Mouse (Mus musculus) embryonic facial prominence, embryonic 12.5 days (tissue): ENCODE data around the gene Zic4. TPM values are rescaled to one million over a fixed set of nuclear protein-coding genes. Genes with fewer than 3 reads are reported as not detected.

Experiments used
- ATAC-seq: fragments of 200-750 bp; cut with Nextera tagmentation; 2 replicates; pipeline ENCODE4 v1.8.0; 2017; ENCODE audit not compliant: insufficient number of reproducible peaks, insufficient read depth, low FRiP score, low TSS enrichment
- H3K27ac ChIP-seq: fragments of 300-500 bp; sonication (generic); 2 replicates; pipeline ENCODE4 v1.5.1; 2016; ENCODE audit warnings: mild to moderate bottlenecking
- H3K27me3 ChIP-seq: fragments of 300-500 bp; sonication (generic); 2 replicates; pipeline ENCODE4 v1.6.1; 2016; ENCODE audit warnings: mild to moderate bottlenecking, moderate library complexity
- H3K36me3 ChIP-seq: fragments of 300-500 bp; sonication (generic); 2 replicates; pipeline ENCODE4 v1.6.1; 2016; ENCODE audit warnings: mild to moderate bottlenecking
- H3K4me1 ChIP-seq: fragments of 300-500 bp; sonication (generic); 2 replicates; pipeline ENCODE4 v1.6.1; 2016
- H3K4me2 ChIP-seq: fragments of 300-500 bp; sonication (generic); replicated peaks from 2 replicates; pipeline ENCODE4 v1.6.1; 2016; ENCODE audit warnings: mild to moderate bottlenecking, moderate library complexity
- H3K4me3 ChIP-seq: fragments of 300-500 bp; sonication (generic); 2 replicates; pipeline ENCODE4 v1.5.1; 2016; ENCODE audit warnings: mild to moderate bottlenecking
- H3K9ac ChIP-seq: fragments of 300-500 bp; sonication (generic); 2 replicates; pipeline ENCODE4 v1.6.1; 2016; ENCODE audit warnings: mild to moderate bottlenecking, moderate library complexity
- H3K9me3 ChIP-seq: fragments of 300-500 bp; sonication (generic); 2 replicates; pipeline ENCODE4 v1.6.1; 2016; ENCODE audit warnings: mild to moderate bottlenecking, moderate library complexity
- WGBS: fragments of 180-500 bp; shearing (Covaris S2); methylation state at CpG from one replicate; pipeline ENCODE4 v1.1.7; 2016; 5-methylcytosine and 5-hydroxymethylcytosine counted together
- polyA plus RNA-seq: library from polyadenylated mRNA; unstranded; fragments of >200 nt; fragmentation: Nextera tagmentation; extraction: Ambion mirVana; gene quantifications from 2 replicates; pipeline ENCODE4 v1.2.1, GENCODE M21; 2016

The Zic4 gene
- polyA plus RNA-seq, 1 experiment from 2014 or later = 5.6 TPM

- H3K4me2 ChIP-seq = peak overlapping the region; percentile 31
- 0% methylated on average over 42 of the region's 42 CpGs for WGBS
- no peak for ATAC-seq
- 0 out of 2 replicates have a peak, but pooled peaks cover 9% of the 10 kb centered on the region for H3K4me1 ChIP-seq
- no peaks in the 10 kb centered on the region for H3K36me3 ChIP-seq
- peak overlapping the region; percentile 34 for H3K4me3 ChIP-seq
- no peaks in the 10 kb centered on the region for H3K9me3 ChIP-seq
- H3K9ac ChIP-seq = peak overlapping the region; percentile 41; the same call in 1 of the 2 replicates
- H3K27ac ChIP-seq = peak overlapping the region; percentile 67
- H3K27me3 ChIP-seq = peaks cover 77% of the 10 kb centered on the region
Observed at GRCm38 (mm10) chr9:91364971-91365501, 2.8 kb downstream of the Zic4 start.

- H3K9me3 ChIP-seq = no peaks in the 10 kb centered on the region
- peaks cover 84% of the 10 kb centered on the region for H3K27me3 ChIP-seq
- 0 out of 2 replicates have a peak, but pooled peaks cover 9% of the 10 kb centered on the region for H3K4me1 ChIP-seq
- peak within 1 kb of the TSS; percentile 34 for H3K4me3 ChIP-seq
- WGBS = 2% methylated on average over 29 of the region's 33 CpGs
- H3K4me2 ChIP-seq = peak within 1 kb of the TSS; percentile 31
- H3K9ac ChIP-seq = peak within 1 kb of the TSS; percentile 41; the same call in 1 of the 2 replicates
- H3K36me3 ChIP-seq = no peaks in the 10 kb centered on the region
- ATAC-seq = no peak
- H3K27ac ChIP-seq = peak within 1 kb of the TSS; percentile 67
Observed at GRCm38 (mm10) chr9:91365664-91366063, 3.5 kb downstream of the Zic4 start, which contains the start of gene Zic1. Gene Zic1 (minus strand): TSS chr9:91365810.

GRCm38 (mm10) chr9:91366226-91366998, 4.2 kb downstream of the Zic4 start:
- no peak overlapping the region for H3K27ac ChIP-seq
- H3K27me3 ChIP-seq = peaks cover 90% of the 10 kb centered on the region
- H3K4me3 ChIP-seq = no peak overlapping the region
- no peak for ATAC-seq
- H3K4me2 ChIP-seq = 0 out of 2 replicates have a peak overlapping the region, but pooled peaks have one; percentile 31
- H3K9me3 ChIP-seq = no peaks in the 10 kb centered on the region
- H3K4me1 ChIP-seq = 0 out of 2 replicates have a peak, but pooled peaks cover 9% of the 10 kb centered on the region
- H3K36me3 ChIP-seq = no peaks in the 10 kb centered on the region
- under 1% methylated on average over 17 of the region's 18 CpGs for WGBS
- no peak overlapping the region for H3K9ac ChIP-seq

GRCm38 (mm10) chr9:91366999-91367811, 5.0 kb downstream of the Zic4 start:
- Histone ChIP-seq H3K4me1 (0 out of 2 replicates have a peak, but pooled peaks cover 8% of the 10 kb centered on the region), H3K27ac (no peak overlapping the region), H3K9ac (no peak overlapping the region), H3K9me3 (no peaks in the 10 kb centered on the region), H3K27me3 (peaks cover 90% of the 10 kb centered on the region), H3K36me3 (no peaks in the 10 kb centered on the region), H3K4me3 (no peak overlapping the region), H3K4me2 (no peak overlapping the region)
- no peak for ATAC-seq
- WGBS = 1% methylated on average over 30 of the region's 30 CpGs

- ATAC-seq = no peak
- Histone ChIP-seq H3K4me2 (no peak overlapping the region), H3K4me3 (no peak overlapping the region), H3K9me3 (no peaks in the 10 kb centered on the region), H3K27ac (no peak overlapping the region), H3K4me1 (0 out of 2 replicates have a peak, but pooled peaks cover 7% of the 10 kb centered on the region), H3K27me3 (peaks cover 90% of the 10 kb centered on the region), H3K36me3 (no peaks in the 10 kb centered on the region), H3K9ac (no peak overlapping the region)
- WGBS = 4% methylated on average over 2 of the region's 3 CpGs
Observed at GRCm38 (mm10) chr9:91368150-91368549, 5.9 kb downstream of the Zic4 start.

GRCm38 (mm10) chr9:91368946-91369292, 6.7 kb downstream of the Zic4 start:
- Histone ChIP-seq H3K27me3 (peaks cover 92% of the 10 kb centered on the region), H3K4me2 (no peak overlapping the region), H3K4me1 (0 out of 2 replicates have a peak, but pooled peaks cover 7% of the 10 kb centered on the region), H3K27ac (no peak overlapping the region), H3K36me3 (no peaks in the 10 kb centered on the region), H3K9ac (no peak overlapping the region), H3K4me3 (no peak overlapping the region), H3K9me3 (no peaks in the 10 kb centered on the region)
- ATAC-seq = no peak
- WGBS = 4% methylated on average over 13 of the region's 13 CpGs

- H3K4me3 ChIP-seq = no peak overlapping the region
Observed at GRCm38 (mm10) chr9:91369293-91369991, 7.2 kb downstream of the Zic4 start.

GRCm38 (mm10) chr9:91370191-91370708, 8.0 kb downstream of the Zic4 start:
- Histone ChIP-seq H3K36me3 (no peaks in the 10 kb centered on the region), H3K9ac (no peak overlapping the region), H3K27ac (no peak overlapping the region), H3K4me1 (no peaks in the 10 kb centered on the region), H3K4me3 (no peak overlapping the region), H3K9me3 (no peaks in the 10 kb centered on the region), H3K27me3 (peaks cover 92% of the 10 kb centered on the region), H3K4me2 (no peak overlapping the region)
- WGBS = 15% methylated on average over 6 of the region's 6 CpGs
- ATAC-seq = no peak

More at GRCm38 (mm10) chr9:91369293-91369991, 7.2 kb downstream of the Zic4 start:
- 5% methylated on average over 26 of the region's 26 CpGs for WGBS
- no peaks in the 10 kb centered on the region for H3K9me3 ChIP-seq
- H3K27me3 ChIP-seq = peaks cover 92% of the 10 kb centered on the region
- ATAC-seq = no peak
- no peak overlapping the region for H3K9ac ChIP-seq
- 0 out of 2 replicates have a peak, but pooled peaks cover 5% of the 10 kb centered on the region for H3K4me1 ChIP-seq
- no peak overlapping the region for H3K27ac ChIP-seq
- H3K36me3 ChIP-seq = no peaks in the 10 kb centered on the region
- no peak overlapping the region for H3K4me2 ChIP-seq

- Histone ChIP-seq H3K4me3 (no peak overlapping the region), H3K27me3 (peaks cover 94% of the 10 kb centered on the region), H3K4me2 (no peak overlapping the region), H3K27ac (no peak overlapping the region), H3K4me1 (no peaks in the 10 kb centered on the region), H3K9ac (no peak overlapping the region), H3K36me3 (no peaks in the 10 kb centered on the region), H3K9me3 (no peaks in the 10 kb centered on the region)
- ATAC-seq = no peak
Observed at GRCm38 (mm10) chr9:91371011-91371410, 8.8 kb downstream of the Zic4 start.

GRCm38 (mm10) chr9:91371608-91372007, 9.4 kb downstream of the Zic4 start:
- 11% methylated on average over 4 of the region's 4 CpGs for WGBS
- ATAC-seq = no peak
- Histone ChIP-seq H3K4me2 (no peak overlapping the region), H3K4me1 (no peaks in the 10 kb centered on the region), H3K9ac (no peak overlapping the region), H3K9me3 (no peaks in the 10 kb centered on the region), H3K36me3 (no peaks in the 10 kb centered on the region), H3K27ac (no peak overlapping the region), H3K27me3 (peaks cover 94% of the 10 kb centered on the region), H3K4me3 (no peak overlapping the region)
